Mouse (Mus musculus) thymus, adult 2 months (tissue): ENCODE results near the gene Dpep2nb.

Source experiments
- CTCF ChIP-seq: fragments of 200-500 bp; IDR thresholded peaks from 2 replicates; pipeline ENCODE4 v1.5.1; 2012; ENCODE audit warnings: mild to moderate bottlenecking, control low read depth, low read length, moderate library complexity, borderline replicate concordance; ENCODE audit not compliant: control insufficient read depth, poor library complexity, insufficient read depth; ENCODE audit errors: extremely low read depth
- POLR2A ChIP-seq: fragments of 200-500 bp; IDR thresholded peaks from 2 replicates; pipeline ENCODE4 v1.6.1; 2012; ENCODE audit warnings: mild to moderate bottlenecking, low read length, control low read depth, moderate library complexity; ENCODE audit not compliant: control insufficient read depth, poor library complexity, insufficient read depth; ENCODE audit errors: extremely low read depth

GRCm38 (mm10) chr8:106007135-106007534 lies 1.4 kb upstream of the Dpep2nb start:
- TF ChIP-seq POLR2A = no peak
- no peak for TF ChIP-seq CTCF
